Mouse (Mus musculus) stomach, postnatal 0 days (tissue): ENCODE data around the gene Fnip2. TPM values are rescaled to one million over a fixed set of nuclear protein-coding genes. Genes with fewer than 3 reads are reported as not detected.

Source experiments
- ATAC-seq: fragments of 200-750 bp; cut with Nextera tagmentation; 2 replicates; pipeline ENCODE4 v1.8.0; 2017; ENCODE audit not compliant: low FRiP score, low TSS enrichment
- DNase-seq: peaks from one replicate; pipeline ENCODE4 v3.0.0-alpha.2; 2016; ENCODE audit warnings: low spot score
- H3K27ac ChIP-seq: fragments of 300-500 bp; sonication (generic); replicated peaks from 2 replicates; pipeline ENCODE4 v1.5.1; 2014; ENCODE audit warnings: mild to moderate bottlenecking, control low read depth
- H3K27me3 ChIP-seq: fragments of 300-500 bp; sonication (generic); 2 replicates; pipeline ENCODE4 v1.6.1; 2014; ENCODE audit warnings: low read length; ENCODE audit not compliant: control insufficient read depth, insufficient read depth
- H3K36me3 ChIP-seq: fragments of 300-500 bp; sonication (generic); 2 replicates; pipeline ENCODE4 v1.6.1; 2014; ENCODE audit warnings: low read length, mixed read lengths; ENCODE audit not compliant: control insufficient read depth, insufficient read depth
- H3K4me1 ChIP-seq: fragments of 300-500 bp; sonication (generic); replicated peaks from 2 replicates; pipeline ENCODE4 v1.6.1; 2014; ENCODE audit warnings: antibody characterized with exemption; ENCODE audit not compliant: control insufficient read depth, insufficient read depth
- H3K4me2 ChIP-seq: fragments of 300-500 bp; sonication (generic); replicated peaks from 2 replicates; pipeline ENCODE4 v1.6.1; 2014; ENCODE audit warnings: low read depth, mild to moderate bottlenecking, control low read depth, moderate library complexity
- H3K4me3 ChIP-seq: fragments of 300-500 bp; sonication (generic); 2 replicates; pipeline ENCODE4 v1.5.1; 2014; ENCODE audit warnings: low read depth, low read length, control low read depth
- H3K9ac ChIP-seq: fragments of 300-500 bp; sonication (generic); 2 replicates; pipeline ENCODE4 v1.6.1; 2014; ENCODE audit warnings: mild to moderate bottlenecking, low read length, control low read depth, mixed read lengths
- H3K9me3 ChIP-seq: fragments of 300-500 bp; sonication (generic); 2 replicates; pipeline ENCODE4 v1.6.1; 2016; ENCODE audit warnings: low read length; ENCODE audit not compliant: control insufficient read depth
- CTCF ChIP-seq: IDR thresholded peaks from 2 replicates; pipeline ENCODE4 v1.5.1; 2016; ENCODE audit warnings: antibody characterized with exemption, low read depth, mild to moderate bottlenecking, moderate library complexity
- EP300 ChIP-seq: optimal IDR thresholded peaks from 2 replicates; pipeline ENCODE3; 2016; ENCODE audit warnings: antibody characterized with exemption
- WGBS: fragments of 180-500 bp; shearing (Covaris S2); extraction: QIAGEN DNeasy Blood & Tissue Kit; methylation state at CpG from one replicate; pipeline ENCODE4 v1.1.7; 2014; 5-methylcytosine and 5-hydroxymethylcytosine counted together
- polyA plus RNA-seq: library from polyadenylated mRNA; unstranded; fragments of >200 nt; fragmentation: Nextera tagmentation; extraction: Ambion mirVana; gene quantifications from 2 replicates; pipeline ENCODE4 v1.2.1, GENCODE M21; 2015

The Fnip2 gene
- polyA plus RNA-seq, 1 experiment from 2014 or later, result 2.5 TPM

GRCm38 (mm10) chr3:79446124-79446523, 121.5 kb downstream of the Fnip2 start:
- 89% methylated on average over 4 of the region's 4 CpGs for WGBS
- Histone ChIP-seq H3K27me3 (no peaks in the 10 kb centered on the region), H3K36me3 (no peaks in the 10 kb centered on the region), H3K9ac (no peak overlapping the region), H3K4me1 (no peaks in the 10 kb centered on the region), H3K4me2 (no peak overlapping the region), H3K27ac (no peak overlapping the region), H3K4me3 (no peak overlapping the region), H3K9me3 (no peaks in the 10 kb centered on the region; the same call in 1 of the 2 replicates)
- DNase-seq (no peak), ATAC-seq (no peak)
- TF ChIP-seq CTCF (no peak), EP300 (no peak)

DNA sequence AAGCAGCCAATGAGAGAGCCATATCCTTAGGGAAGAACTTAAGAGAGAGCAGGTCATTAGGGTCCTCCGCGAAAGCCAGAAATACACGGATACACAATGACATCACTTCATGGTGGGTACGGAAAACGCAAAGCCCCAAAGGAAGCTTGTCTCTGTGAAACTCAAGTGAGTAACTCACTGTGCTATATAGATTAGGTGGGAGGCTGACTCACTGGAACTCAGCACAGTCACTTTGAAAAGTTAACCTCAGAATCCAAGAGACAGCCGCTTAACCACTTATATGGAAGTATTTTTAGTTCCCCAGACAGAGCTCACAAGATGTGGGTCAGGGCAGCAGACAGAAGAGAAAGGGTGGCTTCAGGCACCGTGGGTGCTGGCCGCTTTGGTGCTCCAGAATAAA, 122.6 kb downstream of the Fnip2 start:
- WGBS, result 67% methylated on average over 8 of the region's 8 CpGs
- Histone ChIP-seq H3K4me3 (no peak overlapping the region), H3K27me3 (no peaks in the 10 kb centered on the region), H3K36me3 (no peaks in the 10 kb centered on the region), H3K4me1 (no peaks in the 10 kb centered on the region), H3K9ac (no peak overlapping the region), H3K4me2 (no peak overlapping the region), H3K9me3 (no peaks in the 10 kb centered on the region; the same call in 1 of the 2 replicates), H3K27ac (no peak overlapping the region)
- ATAC-seq (no peak), DNase-seq (no peak)
- TF ChIP-seq CTCF (no peak), EP300 (no peak)

DNA sequence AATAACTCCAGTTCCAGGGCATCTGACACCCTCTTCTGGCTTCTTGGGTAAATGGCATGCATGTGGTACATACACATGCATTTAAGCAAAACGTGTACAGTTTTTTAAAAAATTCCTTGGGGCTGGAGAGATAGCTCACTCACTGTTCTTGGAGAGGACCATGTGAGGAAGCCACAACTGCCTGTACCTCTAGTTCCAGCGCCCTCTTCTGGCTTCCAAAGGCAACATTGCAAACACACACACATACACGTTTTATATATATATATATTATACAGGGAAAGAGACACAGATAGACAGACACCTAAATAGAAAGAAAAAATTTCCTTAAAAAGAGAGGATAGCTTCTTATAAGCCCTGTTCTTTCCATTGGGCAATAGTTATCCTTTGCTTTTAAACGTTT, 123.7 kb downstream of the Fnip2 start:
- TF ChIP-seq EP300, result no peak
- TF ChIP-seq CTCF, result peak; percentile 9; the same call in 1 of the 2 replicates
- Histone ChIP-seq H3K9ac (no peak overlapping the region), H3K27ac (no peak overlapping the region), H3K36me3 (no peaks in the 10 kb centered on the region), H3K4me2 (no peak overlapping the region), H3K4me1 (no peaks in the 10 kb centered on the region), H3K9me3 (no peaks in the 10 kb centered on the region; the same call in 1 of the 2 replicates), H3K27me3 (no peaks in the 10 kb centered on the region), H3K4me3 (no peak overlapping the region)
- 63% methylated on average over 4 of the region's 4 CpGs for WGBS
- DNase-seq (no peak), ATAC-seq (no peak)

DNA sequence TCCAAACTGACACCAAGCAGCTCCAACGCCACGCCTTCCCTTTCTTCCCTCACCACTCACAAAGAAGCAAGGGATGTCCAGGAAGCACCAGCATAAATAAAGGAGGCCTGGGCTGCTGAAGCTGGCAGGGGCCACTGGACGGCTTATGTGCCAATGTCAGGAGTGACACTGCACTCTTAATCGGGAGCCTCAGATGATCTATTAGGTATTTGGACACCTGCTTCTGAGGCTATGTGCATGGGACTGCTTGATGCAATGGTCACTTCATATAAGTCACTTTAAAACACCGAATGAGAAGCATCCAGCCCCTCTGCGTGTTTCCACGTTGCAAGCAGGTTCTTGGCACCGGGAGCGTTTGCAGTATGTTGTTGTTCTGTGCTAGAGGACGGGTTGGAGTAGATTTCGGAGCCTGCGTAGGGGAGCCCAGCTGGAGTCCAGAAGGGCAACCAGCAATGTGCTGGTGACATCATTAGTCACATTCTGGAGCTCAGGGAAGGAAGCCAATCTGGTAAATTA, 126.6 kb downstream of the Fnip2 start:
- H3K27ac ChIP-seq, result no peak overlapping the region
- ATAC-seq, result no peak
- H3K9ac ChIP-seq, result no peak overlapping the region
- TF ChIP-seq EP300 (no peak), CTCF (no peak)
- no peaks in the 10 kb centered on the region for H3K36me3 ChIP-seq
- H3K4me1 ChIP-seq, result no peaks in the 10 kb centered on the region
- H3K4me3 ChIP-seq, result no peak overlapping the region
- DNase-seq, result no peak
- H3K27me3 ChIP-seq, result no peaks in the 10 kb centered on the region
- H3K4me2 ChIP-seq, result no peak overlapping the region
- no peaks in the 10 kb centered on the region; the same call in 1 of the 2 replicates for H3K9me3 ChIP-seq
- WGBS, result 60% methylated on average over 12 of the region's 12 CpGs

GRCm38 (mm10) chr3:79438276-79438675, 129.3 kb downstream of the Fnip2 start:
- no peaks in the 10 kb centered on the region for H3K9me3 ChIP-seq
- H3K27ac ChIP-seq, result no peak overlapping the region
- H3K4me3 ChIP-seq, result no peak overlapping the region
- no peaks in the 10 kb centered on the region for H3K36me3 ChIP-seq
- TF ChIP-seq CTCF (no peak), EP300 (no peak)
- ATAC-seq (no peak), DNase-seq (no peak)
- no peaks in the 10 kb centered on the region for H3K4me1 ChIP-seq
- no peak overlapping the region for H3K4me2 ChIP-seq
- H3K27me3 ChIP-seq, result no peaks in the 10 kb centered on the region
- no peak overlapping the region for H3K9ac ChIP-seq
- WGBS, result 95% methylated on average over 3 of the region's 3 CpGs

DNA sequence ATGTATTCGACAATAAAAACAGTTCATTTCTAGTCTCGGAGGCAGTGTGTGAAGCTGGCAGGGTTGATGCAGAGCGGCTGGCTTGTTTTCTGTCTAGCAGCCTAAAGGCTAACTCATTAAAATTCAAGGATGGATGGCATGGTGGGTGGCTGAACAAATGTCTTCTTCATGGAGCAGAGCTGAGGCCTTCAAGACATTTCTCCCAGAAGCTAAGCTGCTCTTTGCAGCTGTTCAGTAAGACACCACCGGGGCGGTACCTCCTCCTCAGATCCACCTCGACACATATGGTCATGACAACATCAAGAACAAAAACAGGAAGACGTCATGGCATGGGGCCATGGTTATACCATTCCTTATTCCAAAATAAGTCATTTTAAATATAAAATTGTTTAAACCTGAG, 131.4 kb downstream of the Fnip2 start:
- no peak overlapping the region for H3K9ac ChIP-seq
- H3K4me3 ChIP-seq, result no peak overlapping the region
- WGBS, result 81% methylated on average over 7 of the region's 7 CpGs
- ATAC-seq, result no peak
- DNase-seq, result no peak
- no peak overlapping the region for H3K27ac ChIP-seq
- H3K4me1 ChIP-seq, result no peaks in the 10 kb centered on the region
- no peak for TF ChIP-seq CTCF
- TF ChIP-seq EP300, result no peak
- no peaks in the 10 kb centered on the region for H3K27me3 ChIP-seq
- H3K4me2 ChIP-seq, result no peak overlapping the region
- H3K36me3 ChIP-seq, result no peaks in the 10 kb centered on the region
- H3K9me3 ChIP-seq, result no peaks in the 10 kb centered on the region
